Mouse (Mus musculus) bone marrow macrophage, adult 2 months (primary cell): Measurements from ENCODE around the gene B3gnt7.

Source experiments
- CTCF ChIP-seq: IDR thresholded peaks from 2 replicates; pipeline ENCODE4 v1.5.1; 2012; ENCODE audit warnings: low read depth, mild to moderate bottlenecking, low read length, moderate library complexity
- POLR2A ChIP-seq: IDR thresholded peaks from 2 replicates; pipeline ENCODE4 v1.6.1; 2012; ENCODE audit warnings: mild to moderate bottlenecking, low read depth, low read length, borderline replicate concordance

- TF ChIP-seq CTCF (no peak), POLR2A (no peak)
These were observed 36.7 kb downstream of the B3gnt7 start for GRCm38 (mm10) chr1:86339156-86339812.
